Mouse (Mus musculus) kidney, adult 2 months (tissue): Measurements from ENCODE around the gene Esrra.

Experiments
- CTCF ChIP-seq: fragments of 200-500 bp; conservative IDR thresholded peaks from 2 replicates; pipeline ENCODE4 v1.5.1; 2011; ENCODE audit warnings: low read depth, mild to moderate bottlenecking, control low read depth, low read length, moderate library complexity, mixed read lengths; ENCODE audit not compliant: insufficient read depth, insufficient read length
- POLR2A ChIP-seq: fragments of 200-500 bp; IDR thresholded peaks from one replicate; pipeline ENCODE4 v1.6.1; 2011; ENCODE audit warnings: low read depth, low read length, control low read depth

DNA sequence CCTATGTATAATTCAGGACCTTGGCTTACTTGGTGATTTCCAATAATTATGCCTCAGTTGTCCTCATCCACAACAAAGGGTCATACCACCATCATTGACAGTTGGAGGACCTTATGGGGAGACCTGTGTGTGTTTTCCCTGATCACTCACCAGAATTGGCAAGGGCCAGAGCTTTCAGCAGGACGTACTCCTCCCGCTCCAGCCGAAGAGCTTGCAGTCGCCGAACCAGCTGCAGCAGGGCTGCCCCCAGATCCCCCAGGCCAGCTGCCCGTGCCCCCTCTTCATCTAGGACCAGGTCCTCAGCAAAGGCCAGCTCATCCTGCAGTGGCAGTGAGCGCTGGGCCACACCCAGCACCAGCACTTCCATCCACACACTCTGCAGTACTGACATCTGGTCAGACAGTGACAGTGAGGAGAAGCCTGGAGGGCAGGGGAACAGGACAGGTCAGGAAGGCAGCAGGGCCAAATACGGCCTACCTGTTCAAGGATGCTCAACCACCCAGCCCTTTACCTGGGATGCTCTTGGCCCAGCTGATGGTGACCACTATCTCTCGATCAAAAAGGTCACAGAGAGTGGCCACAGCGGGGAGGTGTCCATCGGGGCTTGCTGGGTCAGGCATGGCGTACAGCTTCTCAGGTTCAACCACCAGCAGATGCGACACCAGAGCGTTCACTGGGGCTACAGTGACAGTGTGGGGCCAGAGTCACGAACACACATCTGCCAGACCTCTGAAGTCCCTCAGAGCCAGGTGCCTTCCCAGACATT lies 9.2 kb downstream of the Esrra start:
- TF ChIP-seq CTCF (no peak), POLR2A (no peak)
